Comparison of ENCODE assay signal across 20 mouse cellular contexts in the genomic region with DNA sequence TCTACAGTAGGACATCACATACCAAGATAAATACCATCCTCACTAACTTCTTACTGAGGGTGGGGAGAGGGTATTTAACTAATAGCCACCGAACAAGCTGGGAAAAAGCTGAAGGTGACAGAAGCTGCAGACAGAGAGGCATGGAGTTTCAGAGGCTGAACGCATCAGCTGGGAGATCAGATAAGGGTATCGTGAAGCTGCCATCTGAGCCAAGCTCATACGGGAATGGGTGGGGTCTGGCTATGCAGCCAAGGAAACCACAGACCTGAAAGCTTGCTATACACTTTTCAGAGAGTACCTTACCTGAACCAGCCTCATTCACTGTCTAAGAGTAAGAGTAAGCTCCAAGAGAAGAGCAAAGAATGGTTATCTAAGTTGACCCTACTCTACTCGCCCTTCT. TPM values are rescaled to one million over a fixed set of nuclear protein-coding genes. Genes with fewer than 3 reads are reported as not detected.
DNase-seq lines count a peak whose midpoint lies in the region; ATAC-seq and TF ChIP-seq lines count a peak whose summit lies in the region.
"Had no signal": no experiment of that assay in that cellular context is flagged by ENCODE, and none has a peak within 500 bp of the region (broad histone marks: within the 10 kb centered on the region; RNA-seq: fewer than 3 reads in every experiment).

No protein-coding gene starts in this region.

- no peaks in the 10 kb centered on the region for H3K27me3 ChIP-seq in thymus, adult 2 months (ENCODE audit: control insufficient read depth, insufficient read depth, low read length)
- no peaks in the 10 kb centered on the region for H3K27me3 ChIP-seq in liver, embryonic 13.5 days
- no peaks in the 10 kb centered on the region for H3K27me3 ChIP-seq in hindbrain, embryonic 13.5 days
- H3K27me3 ChIP-seq in hindbrain, embryonic 11.5 days (ENCODE audit: control insufficient read depth, insufficient read depth, low read length): no peaks in the 10 kb centered on the region
- H3K27me3 ChIP-seq: limb, embryonic 15.5 days had no signal

- peak; percentile 84 for ATAC-seq in liver, embryonic 13.5 days (ENCODE audit: low read depth)
- no peak for ATAC-seq in hindbrain, embryonic 13.5 days (ENCODE audit: low FRiP score)
- no peak for ATAC-seq in hindbrain, embryonic 11.5 days (ENCODE audit: low FRiP score)

- TF ChIP-seq POLR2A in thymus, adult 2 months (IDR thresholded peaks at IDR 0.05; ENCODE audit: control insufficient read depth, extremely low read depth, insufficient read depth, low read length, poor library complexity): no peak
- no peak for TF ChIP-seq POLR2A in bone marrow macrophage, adult 2 months (IDR thresholded peaks at IDR 0.05; ENCODE audit: borderline replicate concordance, low read depth, low read length)

- TF ChIP-seq CTCF in thymus, adult 2 months (IDR thresholded peaks at IDR 0.05; ENCODE audit: borderline replicate concordance, control insufficient read depth, extremely low read depth, insufficient read depth, low read length, poor library complexity): no peak
- no peak for TF ChIP-seq CTCF in bone marrow macrophage, adult 2 months (IDR thresholded peaks at IDR 0.05; ENCODE audit: low read depth, low read length)

- H3K4me2 ChIP-seq in liver, embryonic 13.5 days: peak overlapping the region; percentile 46
- no peak overlapping the region for H3K4me2 ChIP-seq in hindbrain, embryonic 13.5 days
- H3K4me2 ChIP-seq in hindbrain, embryonic 11.5 days (replicated peaks; ENCODE audit: low read depth, low read length): no peak overlapping the region
- H3K4me2 ChIP-seq: limb, embryonic 15.5 days had no signal

- H3K9ac ChIP-seq in liver, embryonic 13.5 days: no peak overlapping the region
- no peak overlapping the region for H3K9ac ChIP-seq in hindbrain, embryonic 13.5 days
- no peak overlapping the region for H3K9ac ChIP-seq in hindbrain, embryonic 11.5 days (ENCODE audit: low read depth, low read length)
- H3K9ac ChIP-seq: limb, embryonic 15.5 days had no signal

- 9% methylated on average over 5 of the region's 5 CpGs for WGBS in thymus, adult 2 months
- 12% methylated on average over 5 of the region's 5 CpGs for WGBS in liver, embryonic 13.5 days (ENCODE audit: insufficient replicate concordance)
- 94% methylated on average over 5 of the region's 5 CpGs for WGBS in hindbrain, embryonic 13.5 days
- WGBS in hindbrain, embryonic 11.5 days: 94% methylated on average over 5 of the region's 5 CpGs

- DNase-seq in thymus, adult 2 months: peak; percentile 30
- DNase-seq in thymus, postnatal 10 days (ENCODE audit: low spot score in 2 of 2): no peak
- peak; percentile 34 for DNase-seq in liver, embryonic 13.5 days
- peak; percentile 31 to 42 for DNase-seq in thymus, postnatal 36 days
- DNase-seq in cerebellum, postnatal 25 days: no peak
- DNase-seq in hindbrain, embryonic 11.5 days (ENCODE audit: low spot score): no peak
- DNase-seq: adrenal gland, postnatal 14 days; cerebellum, adult 11-12 months; gastrocnemius, adult 2 months; heart, postnatal 4 days; kidney, adult 11 months; kidney, postnatal 36 days had no signal

- peaks cover 19% of the 10 kb centered on the region for H3K4me1 ChIP-seq in thymus, adult 2 months (replicated peaks; ENCODE audit: control insufficient read depth, insufficient read depth, low read length)
- peaks cover 73% of the 10 kb centered on the region for H3K4me1 ChIP-seq in bone marrow macrophage, adult 2 months (ENCODE audit: control insufficient read depth, insufficient read depth, low read length)
- peaks cover 52% of the 10 kb centered on the region for H3K4me1 ChIP-seq in liver, embryonic 13.5 days (replicated peaks)
- H3K4me1 ChIP-seq in hindbrain, embryonic 13.5 days (replicated peaks): no peaks in the 10 kb centered on the region
- no peaks in the 10 kb centered on the region for H3K4me1 ChIP-seq in hindbrain, embryonic 11.5 days (replicated peaks; ENCODE audit: control insufficient read depth, insufficient read depth, low read length)
- H3K4me1 ChIP-seq: forebrain, embryonic 10.5 days; limb, embryonic 15.5 days; midbrain, embryonic 10.5 days had no signal

- no peak overlapping the region for H3K4me3 ChIP-seq in thymus, adult 2 months (ENCODE audit: control insufficient read depth, insufficient read depth, low read length)
- H3K4me3 ChIP-seq in bone marrow macrophage, adult 2 months (ENCODE audit: insufficient read depth, low read length): no peak overlapping the region
- 0 out of 2 replicates have a peak overlapping the region, but pooled peaks have one; percentile 9 for H3K4me3 ChIP-seq in liver, embryonic 13.5 days (replicated peaks)
- no peak overlapping the region for H3K4me3 ChIP-seq in hindbrain, embryonic 13.5 days
- H3K4me3 ChIP-seq in hindbrain, embryonic 11.5 days (ENCODE audit: low read depth, low read length): no peak overlapping the region
- H3K4me3 ChIP-seq: forebrain, embryonic 10.5 days; gastrocnemius, adult 2 months; heart, embryonic 10.5 days; limb, embryonic 15.5 days; midbrain, embryonic 10.5 days; myocyte had no signal

- H3K9me3 ChIP-seq in liver, embryonic 13.5 days (replicated peaks): no peaks in the 10 kb centered on the region
- H3K9me3 ChIP-seq in hindbrain, embryonic 13.5 days: no peaks in the 10 kb centered on the region
- H3K9me3 ChIP-seq in hindbrain, embryonic 11.5 days (ENCODE audit: control insufficient read depth, low read length): no peaks in the 10 kb centered on the region
- H3K9me3 ChIP-seq: forebrain, embryonic 10.5 days; heart, embryonic 10.5 days; limb, embryonic 15.5 days; midbrain, embryonic 10.5 days had no signal

- no peak overlapping the region for H3K27ac ChIP-seq in thymus, adult 2 months (ENCODE audit: control insufficient read depth, insufficient read depth, low read length)
- peak overlapping the region; percentile 45 for H3K27ac ChIP-seq in bone marrow macrophage, adult 2 months (ENCODE audit: insufficient read depth, low read depth, low read length)
- no peak overlapping the region for H3K27ac ChIP-seq in liver, embryonic 13.5 days
- no peak overlapping the region for H3K27ac ChIP-seq in hindbrain, embryonic 13.5 days
- no peak overlapping the region for H3K27ac ChIP-seq in hindbrain, embryonic 11.5 days (ENCODE audit: low read depth, low read length)
- H3K27ac ChIP-seq: forebrain, embryonic 10.5 days; gastrocnemius, adult 2 months; heart, embryonic 10.5 days; limb, embryonic 15.5 days; midbrain, embryonic 10.5 days; stomach, postnatal 0 days had no signal

- peaks cover 35% of the 10 kb centered on the region for H3K36me3 ChIP-seq in thymus, adult 2 months (ENCODE audit: control insufficient read depth, insufficient read depth, low read length)
- H3K36me3 ChIP-seq in liver, embryonic 13.5 days: peaks cover 40% of the 10 kb centered on the region
- peaks cover 41% of the 10 kb centered on the region for H3K36me3 ChIP-seq in hindbrain, embryonic 13.5 days
- peaks cover 9% of the 10 kb centered on the region; the same call in 1 of the 2 replicates for H3K36me3 ChIP-seq in hindbrain, embryonic 11.5 days (ENCODE audit: control insufficient read depth, insufficient read depth, low read length)

RNA-seq across cellular contexts. Expression of gene Cap1, which starts 12.9 kb away (rescaled TPM):
- 192 and 203 TPM in 2 replicates for polyA plus RNA-seq in thymus, adult 2 months (2012; rRNA removed)
- polyA plus RNA-seq in bone marrow macrophage, adult 2 months (2012; ENCODE audit: insufficient read depth, insufficient read length, missing spikeins): 495 and 593 TPM in 2 replicates
- polyA plus RNA-seq in liver, embryonic 13.5 days (2015; fragmentation: Nextera tagmentation; extraction: Ambion mirVana): 29.1 and 35.8 TPM in 2 replicates
- 76.0 and 82.5 TPM in 2 replicates for polyA plus RNA-seq in hindbrain, embryonic 13.5 days (2015; fragmentation: Nextera tagmentation; extraction: Ambion mirVana)
- 71.5 and 73.4 TPM in 2 replicates for polyA plus RNA-seq in hindbrain, embryonic 11.5 days (2014; fragmentation: Nextera tagmentation; extraction: Ambion mirVana)

RNA-seq across cellular contexts. Expression of gene Ppt1, which starts 37.0 kb away (rescaled TPM):
- 79.5 and 86.7 TPM in 2 replicates for polyA plus RNA-seq in thymus, adult 2 months (2012; rRNA removed)
- polyA plus RNA-seq in bone marrow macrophage, adult 2 months (2012; ENCODE audit: insufficient read depth, insufficient read length, missing spikeins): 152 and 158 TPM in 2 replicates
- 20.8 and 22.8 TPM in 2 replicates for polyA plus RNA-seq in liver, embryonic 13.5 days (2015; fragmentation: Nextera tagmentation; extraction: Ambion mirVana)
- 85.7 and 88.3 TPM in 2 replicates for polyA plus RNA-seq in hindbrain, embryonic 13.5 days (2015; fragmentation: Nextera tagmentation; extraction: Ambion mirVana)
- polyA plus RNA-seq in hindbrain, embryonic 11.5 days (2014; fragmentation: Nextera tagmentation; extraction: Ambion mirVana): 65.5 and 73.1 TPM in 2 replicates

Comparison
In these comparisons a context has a peak if more than half of its experiments do, and no peak if none do; other contexts are left out.
1. DNase-seq: peak in thymus, adult 2 months (single experiment), liver, embryonic 13.5 days (single experiment) and thymus, postnatal 36 days (2 of 2); none in thymus, postnatal 10 days (0 of 2), cerebellum, postnatal 25 days (0 of 2) and hindbrain, embryonic 11.5 days (single experiment).